Mouse (Mus musculus): ENCODE results near the gene Coq7. TPM values are rescaled to one million over a fixed set of nuclear protein-coding genes. Genes with fewer than 3 reads are reported as not detected.

Coq7 gene
- polyA plus RNA-seq, 1 experiment = 23.7 TPM

DNA sequence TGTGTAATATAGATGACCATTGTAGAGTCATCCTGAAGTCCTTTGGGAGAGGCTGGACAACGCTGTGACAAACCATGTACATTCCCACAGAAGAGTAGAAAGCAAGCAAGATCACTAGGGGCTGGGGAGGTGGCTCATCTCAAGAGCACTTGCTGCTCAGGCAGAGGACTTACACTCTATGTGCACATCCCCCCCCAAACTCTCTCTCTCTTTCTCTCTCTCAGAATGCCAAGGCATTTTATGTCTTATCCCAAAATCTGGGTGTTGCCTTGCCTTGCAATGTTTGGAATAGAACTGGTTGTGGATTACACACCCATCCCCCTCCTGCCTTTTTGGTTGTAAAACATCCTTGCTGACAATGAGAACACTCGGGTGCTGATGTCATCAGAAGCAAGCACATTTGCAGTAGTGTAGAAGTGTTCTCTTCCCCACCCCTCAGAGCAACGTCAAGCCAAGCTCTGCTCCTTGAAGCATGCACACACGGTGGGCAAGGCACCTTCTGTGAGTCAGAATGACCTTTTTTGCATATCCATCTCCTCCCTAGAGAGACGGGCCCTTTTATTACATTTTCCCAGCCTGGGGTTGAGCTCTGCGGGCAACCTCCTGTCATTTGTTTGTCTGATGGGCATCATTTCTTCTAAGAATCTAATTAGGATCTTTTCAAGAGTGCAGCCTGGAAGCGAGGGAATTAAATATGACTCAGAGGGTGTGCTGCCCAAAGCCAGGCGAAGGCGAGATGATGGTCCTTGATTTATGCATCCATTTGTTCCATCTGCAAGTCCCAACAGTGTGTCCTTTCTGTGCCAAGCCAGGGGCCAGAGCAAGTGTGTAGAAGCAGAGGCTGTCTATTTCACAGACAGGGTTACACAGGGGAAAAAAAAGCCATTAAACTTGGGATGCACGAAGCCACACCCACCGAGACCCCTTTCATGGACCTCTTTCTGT lies 70.1 kb downstream of the Coq7 start:
- H3K4me3 ChIP-seq (ENCODE audit: control insufficient read depth, low read depth, low read length) = no peak overlapping the region
- TF ChIP-seq POLR2A (IDR thresholded peaks at IDR 0.05; ENCODE audit: control insufficient read depth, low read depth, low read length) (no peak), CTCF (IDR thresholded peaks at IDR 0.05; ENCODE audit: control insufficient read depth, insufficient read depth, insufficient replicate concordance, low read depth, low read length) (no peak)
- H3K36me3 ChIP-seq (ENCODE audit: control insufficient read depth, insufficient read depth, low read length) = no peaks in the 10 kb centered on the region
- no peaks in the 10 kb centered on the region for H3K27me3 ChIP-seq (ENCODE audit: control insufficient read depth, insufficient read depth, low read length)
- H3K27ac ChIP-seq (ENCODE audit: control insufficient read depth, insufficient read depth, low read depth, low read length) = no peak overlapping the region
- no peaks in the 10 kb centered on the region for H3K4me1 ChIP-seq (ENCODE audit: control insufficient read depth, insufficient read depth, low read length)

DNA sequence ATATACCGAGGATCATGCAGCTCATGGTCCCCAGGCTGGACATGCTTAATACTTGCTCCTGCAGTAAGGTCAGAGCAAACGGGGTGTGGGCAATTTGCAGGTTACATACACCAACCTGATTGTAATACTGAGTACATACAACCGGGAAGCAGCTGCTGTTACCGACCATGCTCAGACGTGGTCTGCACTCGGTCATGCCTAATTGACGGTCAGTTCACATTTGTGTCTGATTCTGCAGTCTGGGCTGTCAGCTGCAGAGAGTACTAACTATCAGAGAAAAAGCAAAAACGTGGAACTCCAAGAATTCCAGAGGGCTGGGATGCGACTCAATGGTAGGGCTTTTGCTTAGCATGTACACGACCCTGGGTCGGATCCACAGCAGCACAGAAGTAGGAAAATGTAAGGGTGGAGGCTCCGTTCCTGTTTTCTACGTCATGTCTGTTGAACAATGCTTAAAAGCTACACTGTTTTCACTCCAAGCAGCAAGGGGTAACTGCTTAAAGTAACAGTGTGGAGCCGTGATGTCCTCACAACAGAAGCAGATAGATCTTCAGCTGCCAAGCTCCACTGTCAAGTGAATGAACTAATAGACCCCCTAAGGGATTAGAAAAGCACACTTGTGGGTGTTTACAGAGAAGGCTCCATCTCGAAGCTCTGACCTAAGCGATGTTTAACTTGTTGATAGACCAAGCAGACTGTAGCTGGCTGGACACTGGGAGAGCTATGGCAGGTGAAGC lies 71.6 kb downstream of the Coq7 start:
- H3K36me3 ChIP-seq (ENCODE audit: control insufficient read depth, insufficient read depth, low read length) = no peaks in the 10 kb centered on the region
- no peak overlapping the region for H3K27ac ChIP-seq (ENCODE audit: control insufficient read depth, insufficient read depth, low read depth, low read length)
- no peaks in the 10 kb centered on the region for H3K4me1 ChIP-seq (ENCODE audit: control insufficient read depth, insufficient read depth, low read length)
- no peak overlapping the region for H3K4me3 ChIP-seq (ENCODE audit: control insufficient read depth, low read depth, low read length)
- TF ChIP-seq CTCF (IDR thresholded peaks at IDR 0.05; ENCODE audit: control insufficient read depth, insufficient read depth, insufficient replicate concordance, low read depth, low read length) (no peak), POLR2A (IDR thresholded peaks at IDR 0.05; ENCODE audit: control insufficient read depth, low read depth, low read length) (no peak)
- H3K27me3 ChIP-seq (ENCODE audit: control insufficient read depth, insufficient read depth, low read length) = no peaks in the 10 kb centered on the region

Other genes starting within 250 kb of the Coq7 start
- 2.1 and 2.2 TPM in 2 replicates for gene Syt17, start 85.1 kb downstream of the Coq7 start, polyA plus RNA-seq (2012; rRNA removed)
- 0.49 and 0.57 TPM in 2 replicates for gene Itpripl2, start 41.4 kb downstream of the Coq7 start, polyA plus RNA-seq (2012; rRNA removed)
- 90.3 and 97.3 TPM in 2 replicates for gene Tmc7, start 51.4 kb upstream of the Coq7 start, polyA plus RNA-seq (2012; rRNA removed)
- gene Tmc5, start 63.9 kb upstream of the Coq7 start, polyA plus RNA-seq (2012; rRNA removed) = 72.4 and 74.2 TPM in 2 replicates
- 162 and 164 TPM in 2 replicates for gene Gde1, start 172.4 kb upstream of the Coq7 start, polyA plus RNA-seq (2012; rRNA removed)
- gene Ccp110, start 179.2 kb upstream of the Coq7 start, polyA plus RNA-seq (2012; rRNA removed) = 45.0 and 59.8 TPM in 2 replicates
- gene Vps35l, start 206.9 kb upstream of the Coq7 start, polyA plus RNA-seq (2012; rRNA removed) = 27.0 and 29.5 TPM in 2 replicates

Measured in testis, adult 2 months (tissue).